17 mouse cellular contexts compared by ENCODE assay signal in genomic region chr7:110325381-110326110, GRCm38 (mm10).
DNase-seq lines count a peak whose midpoint lies in the region; ATAC-seq and TF ChIP-seq lines count a peak whose summit lies in the region.
"Had no signal": no experiment of that assay in that cellular context is flagged by ENCODE, and none has a peak within 500 bp of the region (broad histone marks: within the 10 kb centered on the region; RNA-seq: fewer than 3 reads in every experiment).

No protein-coding gene starts in this region.

- H3K79me2 ChIP-seq in heart, adult 2 months (replicated peaks; ENCODE audit: control insufficient read depth, insufficient read depth, low read length): no peaks in the 10 kb centered on the region

- H3K4me3 ChIP-seq in heart, adult 2 months: no peak overlapping the region
- no peak overlapping the region for H3K4me3 ChIP-seq in lung, postnatal 0 days (ENCODE audit: low read depth, low read length)
- H3K4me3 ChIP-seq: embryonic facial prominence, embryonic 12.5 days; forebrain, embryonic 15.5 days; heart, embryonic 13.5 days; hindbrain, embryonic 13.5 days had no signal

- H3K4me2 ChIP-seq in lung, postnatal 0 days (replicated peaks; ENCODE audit: low read depth, low read length): no peak overlapping the region
- H3K4me2 ChIP-seq: embryonic facial prominence, embryonic 12.5 days; forebrain, embryonic 15.5 days; heart, embryonic 13.5 days; hindbrain, embryonic 13.5 days had no signal

- TF ChIP-seq CTCF in heart, adult 2 months (IDR thresholded peaks at IDR 0.05): no peak
- TF ChIP-seq CTCF in lung, postnatal 0 days (IDR thresholded peaks at IDR 0.05): no peak

- H3K9ac ChIP-seq in heart, adult 2 months (ENCODE audit: low read depth, low read length): no peak overlapping the region
- H3K9ac ChIP-seq in lung, postnatal 0 days (replicated peaks; ENCODE audit: low read depth): no peak overlapping the region
- H3K9ac ChIP-seq: embryonic facial prominence, embryonic 12.5 days; forebrain, embryonic 15.5 days; heart, embryonic 13.5 days; hindbrain, embryonic 13.5 days had no signal

- H3K27me3 ChIP-seq in heart, adult 2 months (ENCODE audit: control insufficient read depth, insufficient read depth, low read length): no peaks in the 10 kb centered on the region
- H3K27me3 ChIP-seq in lung, postnatal 0 days (replicated peaks; ENCODE audit: insufficient read depth, low read length): no peaks in the 10 kb centered on the region
- H3K27me3 ChIP-seq: embryonic facial prominence, embryonic 12.5 days; forebrain, embryonic 15.5 days; heart, embryonic 13.5 days; hindbrain, embryonic 13.5 days had no signal

- peaks cover 4% of the 10 kb centered on the region for H3K4me1 ChIP-seq in heart, adult 2 months (ENCODE audit: control insufficient read depth, insufficient read depth, low read length)
- H3K4me1 ChIP-seq in lung, postnatal 0 days (ENCODE audit: insufficient read depth, low read depth, low read length): no peaks in the 10 kb centered on the region
- H3K4me1 ChIP-seq: embryonic facial prominence, embryonic 12.5 days; hindbrain, embryonic 13.5 days had no signal

- no peak for TF ChIP-seq EP300 in heart, adult 2 months (IDR thresholded peaks at IDR 0.05; ENCODE audit: insufficient read depth, low read depth, low read length)
- no peak for TF ChIP-seq EP300 in lung, postnatal 0 days (IDR thresholded peaks at IDR 0.05)

- peak in 1 of 2 experiments; percentile 18 for DNase-seq in heart, adult 2 months
- no peak for DNase-seq in heart, postnatal 25 days (ENCODE audit: low spot score)
- peak; percentile 51 for DNase-seq in lung, postnatal 0 days (ENCODE audit: low spot score)
- DNase-seq in lung, postnatal 36 days: no peak
- peak; percentile 75 for DNase-seq in Muller cell, postnatal 12 days (ENCODE audit: inconsistent ontology term)
- no peak for DNase-seq in layer of hippocampus, postnatal 10 days (ENCODE audit: low spot score in 2 of 2)
- DNase-seq: adrenal gland, adult 8-10 months; adrenal gland, postnatal 36 days; cerebellum, adult 11 months; cerebellum, adult 9-10 months; cerebellum, postnatal 25 days; gastrocnemius, postnatal 10 days had no signal

- intact Hi-C loops in heart, adult 2 months (cut with DNase I): no loop called here
- intact Hi-C loops in heart, postnatal 25 days (cut with DNase I): no loop called here

- no peaks in the 10 kb centered on the region for H3K9me3 ChIP-seq in lung, postnatal 0 days (ENCODE audit: low read length)
- H3K9me3 ChIP-seq: embryonic facial prominence, embryonic 12.5 days; forebrain, embryonic 15.5 days; heart, embryonic 13.5 days had no signal

- ATAC-seq in lung, postnatal 0 days: no peak
- ATAC-seq: forebrain, embryonic 15.5 days; hindbrain, postnatal 0 days had no signal

- peaks cover 17% of the 10 kb centered on the region for H3K36me3 ChIP-seq in heart, adult 2 months (ENCODE audit: control insufficient read depth, insufficient read depth, low read length)
- peaks cover 47% of the 10 kb centered on the region for H3K36me3 ChIP-seq in lung, postnatal 0 days (ENCODE audit: insufficient read depth, low read length)

- peak overlapping the region; percentile 66 for H3K27ac ChIP-seq in heart, adult 2 months
- no peak overlapping the region for H3K27ac ChIP-seq in lung, postnatal 0 days (ENCODE audit: low read length)
- H3K27ac ChIP-seq: embryonic facial prominence, embryonic 12.5 days; forebrain, embryonic 15.5 days; heart, embryonic 13.5 days; hindbrain, embryonic 13.5 days; hindbrain, postnatal 0 days had no signal

- 50% methylated on average over 5 of the region's 5 CpGs for WGBS in heart, adult 2 months
- WGBS in lung, postnatal 0 days: 79% methylated on average over 5 of the region's 5 CpGs

- no peak for TF ChIP-seq POLR2A in heart, adult 2 months (IDR thresholded peaks at IDR 0.05; ENCODE audit: insufficient read depth, low read depth, low read length)

Comparison
In these comparisons a context has a peak if more than half of its experiments do, and no peak if none do; other contexts are left out.
1. DNase-seq: peak in lung, postnatal 0 days (single experiment) and Muller cell, postnatal 12 days (single experiment); none in heart, postnatal 25 days (single experiment), lung, postnatal 36 days (single experiment) and layer of hippocampus, postnatal 10 days (0 of 2).